Mouse (Mus musculus): ENCODE results near the gene Dnlz.
A peak's percentile ranks its signal among the peaks of the same experiment; 100 is the strongest.

Dnlz gene

DNA sequence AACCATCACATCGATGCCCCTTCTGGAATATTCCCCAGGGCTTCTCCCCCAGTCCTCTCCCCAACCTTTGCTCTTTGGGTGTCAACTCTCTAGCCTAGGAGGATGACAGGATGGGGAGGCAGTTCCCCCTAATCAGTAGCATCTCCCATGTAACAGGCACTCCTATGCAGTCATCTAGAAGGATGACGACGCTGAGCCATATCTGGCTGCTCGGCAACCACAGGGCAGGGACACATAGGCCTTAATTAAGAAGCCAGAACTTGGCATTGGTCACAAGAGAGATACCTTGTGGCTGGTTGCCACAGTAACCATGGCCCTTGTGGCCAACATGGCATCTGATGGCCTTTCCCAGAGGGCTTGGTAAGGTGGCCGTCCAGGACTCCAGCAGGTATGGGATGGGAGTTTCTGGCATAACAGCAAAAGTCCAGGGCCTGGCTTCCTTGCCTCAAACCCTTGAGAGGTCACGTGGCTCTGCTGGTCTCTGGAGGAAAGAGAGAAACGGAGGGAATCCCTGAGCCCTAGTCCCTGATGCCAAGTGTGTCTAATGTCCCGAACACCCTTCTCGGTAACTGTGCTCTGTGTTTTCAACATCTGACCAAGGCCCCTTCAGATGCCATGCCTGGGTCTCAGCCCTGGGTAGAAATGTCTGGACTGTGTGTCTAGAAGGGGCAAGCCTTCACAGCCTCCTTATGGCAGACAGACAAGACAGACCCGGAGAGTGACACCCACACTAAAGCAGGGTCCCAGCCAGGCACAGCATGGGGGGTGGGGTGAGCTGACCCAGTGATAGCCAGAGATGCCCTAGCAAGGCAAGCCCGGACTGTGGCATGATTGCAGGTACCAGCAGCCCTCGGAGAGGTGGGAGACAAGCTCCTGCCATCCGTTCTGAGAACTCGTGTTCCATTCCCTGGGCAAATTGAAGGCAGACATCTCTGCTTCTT, 31.4 kb downstream of the Dnlz start:
- no peak for DNase-seq (ENCODE audit: low spot score)

DNA sequence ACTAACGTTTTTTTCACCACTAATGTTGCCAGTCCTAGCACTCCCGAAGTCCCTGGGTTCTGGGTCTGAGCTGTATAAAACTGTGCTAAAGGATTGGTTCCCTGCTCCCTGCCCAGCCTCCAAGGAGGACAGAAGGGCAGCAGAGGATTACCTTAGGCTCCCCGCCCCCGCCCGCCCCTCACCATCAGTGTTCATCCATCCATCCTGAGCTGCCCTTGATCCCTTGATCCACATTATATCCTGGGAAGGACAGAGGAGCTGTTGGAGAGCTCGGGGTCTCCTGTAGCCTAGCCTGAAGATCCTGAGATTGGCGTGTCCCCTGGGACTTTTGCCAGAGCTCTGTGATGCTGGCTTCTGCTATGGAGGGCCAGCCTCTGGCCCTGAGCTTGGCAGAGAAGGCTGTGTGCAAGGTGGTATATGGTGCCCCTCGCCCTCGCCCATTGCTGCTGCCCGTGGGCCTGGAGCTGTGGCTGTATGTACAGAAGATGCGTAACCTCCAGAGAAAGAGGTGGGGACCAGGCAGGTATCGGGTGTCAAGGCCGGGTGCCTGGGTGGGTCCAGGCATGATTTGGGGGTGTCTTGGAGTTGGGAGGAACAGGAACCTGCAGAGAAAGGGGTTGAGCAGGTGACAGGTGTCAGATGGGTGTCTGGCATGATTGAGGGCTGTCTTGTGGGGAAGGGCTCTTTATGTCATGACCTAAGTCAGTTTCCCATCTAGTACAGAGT, 32.2 kb downstream of the Dnlz start:
- no peak for DNase-seq (ENCODE audit: low spot score)

DNA sequence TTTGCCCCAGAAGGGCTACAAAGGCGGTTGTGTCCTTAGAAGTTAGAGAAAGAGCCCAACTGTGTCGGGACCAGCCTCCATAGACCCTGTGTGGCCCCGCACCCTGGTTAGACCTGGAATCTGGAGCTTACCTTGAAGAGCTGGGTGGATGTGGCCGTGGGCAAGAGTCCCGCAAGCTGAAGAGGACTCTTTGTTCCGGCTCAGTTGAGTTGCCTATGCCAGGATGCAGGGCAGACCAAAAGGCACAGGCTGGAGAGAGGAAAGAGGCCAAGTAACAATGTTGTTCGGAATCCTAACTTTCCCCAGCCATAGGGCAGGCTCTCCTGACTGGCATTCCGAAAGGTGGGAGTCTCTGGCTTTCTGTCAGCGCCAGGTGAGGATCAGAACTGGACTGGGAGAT, 32.8 kb downstream of the Dnlz start:
- DNase-seq (ENCODE audit: low spot score), result no peak

DNA sequence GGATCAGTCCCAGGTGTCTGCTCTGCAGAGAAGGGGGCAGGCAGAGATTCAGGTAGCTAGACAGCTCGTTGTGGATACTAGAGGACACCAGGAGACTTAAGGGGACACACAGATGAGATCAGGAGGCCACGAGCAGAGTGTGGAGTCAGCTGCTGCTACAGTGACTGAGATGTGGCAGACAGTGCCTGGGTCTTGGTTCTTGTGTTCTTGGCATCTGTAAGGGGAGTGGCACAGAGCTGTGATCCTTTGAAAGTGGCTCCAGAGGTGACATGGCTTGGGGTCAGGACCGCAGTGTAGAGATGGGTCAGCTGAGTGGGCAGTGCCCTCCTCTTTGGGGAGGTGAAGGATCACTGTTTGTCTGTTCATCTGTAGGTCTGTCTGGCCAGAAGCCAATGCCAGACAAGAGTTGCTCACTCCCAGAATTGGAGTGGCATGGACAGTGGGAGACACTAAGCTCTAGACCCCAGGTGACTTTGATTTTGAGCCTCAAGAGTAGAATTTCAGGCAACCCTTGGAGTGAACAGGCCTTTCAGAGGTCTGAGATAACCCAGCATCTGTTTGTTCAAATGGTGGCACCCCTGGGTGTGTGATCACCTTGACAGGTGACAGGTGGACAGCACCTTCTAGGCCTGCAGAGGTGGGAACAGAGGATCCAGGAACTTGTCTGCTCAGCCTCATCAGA, 33.8 kb downstream of the Dnlz start:
- DNase-seq (ENCODE audit: low spot score), result no peak

DNA sequence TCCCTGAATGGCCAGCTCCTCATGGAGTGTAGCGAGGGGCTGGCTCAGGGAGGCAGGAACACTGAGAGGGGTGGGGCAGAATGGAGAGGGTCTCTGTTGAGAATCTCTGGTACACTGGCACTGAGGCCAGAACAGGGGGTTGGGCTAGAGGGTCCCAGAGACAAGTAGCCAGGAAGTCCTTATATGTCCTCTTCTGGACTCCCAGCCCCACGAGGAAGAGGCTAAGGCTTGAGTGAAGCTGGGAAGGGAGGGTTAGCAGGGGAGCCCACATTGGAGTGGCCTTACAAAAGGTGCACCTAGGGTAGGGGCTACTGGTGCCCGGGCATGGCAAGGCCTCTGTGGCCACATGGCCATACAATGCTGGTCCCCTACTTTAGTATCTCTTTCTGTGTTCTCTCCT, 34.5 kb downstream of the Dnlz start:
- DNase-seq (ENCODE audit: low spot score), result no peak

DNA sequence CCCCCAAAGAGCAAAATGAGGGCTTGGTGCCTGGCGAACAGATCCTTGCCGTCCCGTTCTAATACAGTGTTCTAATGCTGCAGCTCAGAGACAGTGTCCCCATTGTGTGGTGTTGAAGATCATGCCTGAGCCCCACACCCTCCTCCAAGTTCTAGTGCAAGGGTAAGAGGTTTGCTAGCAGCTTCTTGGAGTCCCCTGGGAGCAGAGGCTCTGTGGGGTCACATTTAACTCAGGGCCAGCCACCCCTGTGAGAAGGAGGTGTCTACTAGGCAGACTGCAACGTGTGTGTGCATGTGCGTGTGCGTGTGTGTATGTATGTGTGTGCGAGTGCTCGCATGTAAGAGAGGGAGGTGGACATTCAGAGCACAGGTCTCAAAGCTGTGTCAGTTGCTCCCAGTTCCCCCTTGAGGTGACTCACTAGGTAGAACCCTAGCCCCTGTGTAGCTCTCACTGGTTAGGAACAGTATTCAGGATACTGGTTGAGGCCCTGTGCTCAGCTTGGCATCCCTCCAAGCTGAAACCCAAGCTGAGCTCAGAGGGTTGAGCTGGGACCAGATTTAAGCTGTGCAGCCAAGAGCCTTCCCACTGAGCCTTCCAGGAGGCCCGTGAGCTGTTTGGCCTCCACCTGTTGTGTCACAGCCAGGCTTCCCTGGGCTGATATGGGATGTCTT, 35.2 kb downstream of the Dnlz start:
- DNase-seq (ENCODE audit: low spot score), result no peak

DNA sequence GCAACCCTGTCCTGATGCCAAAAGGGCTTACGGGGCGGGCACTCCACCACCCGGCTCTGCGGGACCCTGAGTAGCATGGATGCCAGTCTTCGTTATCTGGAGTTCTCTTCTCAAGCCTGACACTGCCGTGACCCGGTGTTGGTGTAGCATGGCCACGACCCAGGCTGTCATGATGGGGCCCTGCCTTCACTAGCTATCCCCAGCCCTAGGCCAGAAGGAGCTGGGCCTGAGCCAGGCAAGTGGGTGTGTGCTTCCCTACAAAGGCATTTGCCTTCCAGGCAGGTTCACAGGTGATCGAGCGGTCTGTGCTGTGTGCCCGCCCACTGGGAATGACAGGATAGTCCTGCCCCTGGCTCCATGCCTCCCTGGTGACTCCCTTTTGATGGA, 36.0 kb downstream of the Dnlz start:
- peak; percentile 59 for DNase-seq (ENCODE audit: low spot score)

DNA sequence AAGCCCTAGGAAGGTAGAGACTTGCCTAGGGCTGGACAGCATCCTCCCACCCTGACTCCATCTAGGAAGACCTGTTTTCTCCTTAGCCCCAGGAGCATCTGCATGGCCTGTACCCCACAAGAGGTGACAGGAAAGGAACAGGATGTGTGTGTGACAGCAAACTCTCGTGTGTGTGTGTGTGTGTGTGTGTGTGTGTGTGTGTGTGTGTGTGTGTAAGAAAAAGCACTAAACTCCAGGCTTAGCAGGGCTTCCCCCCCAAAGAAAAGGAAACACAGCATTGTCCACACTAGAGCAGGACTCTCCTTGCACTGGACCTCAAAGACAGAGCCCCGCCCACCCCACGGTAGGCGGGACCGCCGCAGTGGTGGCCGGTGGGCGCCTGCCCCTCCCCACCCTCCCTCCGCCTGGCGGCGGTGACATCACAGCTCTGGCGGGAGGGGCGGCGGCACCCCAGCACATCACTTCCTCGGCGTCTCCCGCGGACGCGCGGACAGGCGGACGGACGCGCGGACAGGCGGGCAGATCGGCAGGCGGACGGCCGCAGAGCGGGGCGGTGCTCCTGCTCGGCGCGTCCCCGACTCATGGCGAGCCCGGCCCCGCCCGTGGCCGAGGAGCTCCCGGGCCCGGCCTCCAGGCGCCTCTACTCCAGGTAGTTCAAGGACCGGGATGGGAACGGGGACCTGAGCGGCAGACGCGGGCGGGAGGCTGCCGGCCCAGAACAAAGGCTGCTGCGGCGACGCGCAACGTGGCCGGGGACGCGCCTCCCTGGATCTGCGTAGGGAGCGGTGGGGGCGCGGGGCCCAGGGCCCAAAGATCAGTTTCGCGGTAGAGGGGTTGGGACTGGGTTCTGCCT, 36.6 kb downstream of the Dnlz start, which contains the start of gene Gpsm1:
Gene Gpsm1, plus strand, starts transcription at position 444 of the 853 bp plus-strand sequence.
- DNase-seq (ENCODE audit: low spot score), result peak; percentile 82

DNA sequence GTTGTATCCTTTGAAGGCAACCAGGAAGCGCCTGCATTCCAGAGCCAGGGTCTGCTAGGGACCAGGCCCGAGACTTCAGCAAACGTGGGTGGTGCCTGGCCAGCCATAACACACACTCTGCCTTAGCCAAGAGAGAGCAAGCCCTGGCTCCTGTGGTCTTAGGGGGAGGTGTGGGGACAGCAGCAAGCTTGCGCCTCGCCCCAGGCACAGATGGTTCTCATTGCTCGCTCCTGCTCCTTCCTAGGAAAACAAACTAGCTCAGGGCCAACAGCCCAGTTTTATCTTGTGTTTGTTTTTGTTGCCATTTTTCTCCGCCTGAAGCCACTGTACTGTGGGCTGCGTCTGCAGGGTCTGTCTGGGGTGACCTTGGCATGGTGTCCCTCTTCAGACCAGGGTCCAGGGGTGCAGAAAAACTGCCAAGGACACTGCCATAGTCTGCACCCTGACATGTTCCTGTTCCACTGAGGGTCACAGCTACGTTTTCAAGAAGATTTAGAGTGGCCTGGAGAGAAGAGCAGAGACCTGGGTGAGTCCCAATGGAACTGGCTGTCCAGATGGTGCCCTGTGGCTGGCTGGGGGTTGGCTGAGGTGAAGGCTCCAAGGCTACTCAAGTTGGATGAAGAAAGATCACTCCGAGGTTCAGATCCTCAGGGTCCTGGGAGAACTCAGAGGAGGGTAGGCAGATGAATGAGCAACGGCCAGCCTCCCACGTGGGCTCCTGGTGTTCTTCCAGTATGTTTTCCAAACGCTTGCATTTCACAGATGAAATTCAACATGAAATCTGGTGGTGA, 37.4 kb downstream of the Dnlz start:
- DNase-seq (ENCODE audit: low spot score), result peak; percentile 86

DNA sequence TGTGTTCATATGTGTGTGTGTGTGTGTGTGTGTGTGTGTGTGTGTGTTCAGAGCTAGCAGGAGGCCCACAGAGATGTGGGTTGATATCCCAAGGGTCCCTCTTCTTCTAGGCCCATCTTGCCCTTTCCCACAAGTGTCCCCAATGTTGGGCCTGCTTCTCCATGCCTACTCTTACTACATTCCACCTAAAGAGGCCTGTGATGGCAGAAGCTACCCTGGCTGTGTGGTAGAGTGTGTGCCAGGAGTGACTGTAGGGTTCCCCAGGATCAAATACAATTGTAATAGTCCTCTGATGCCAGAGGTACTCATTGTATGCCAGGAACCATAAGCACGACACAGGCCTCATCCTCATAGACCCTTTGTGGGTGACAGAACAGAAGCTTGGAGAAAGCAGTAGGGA, 38.5 kb downstream of the Dnlz start:
- DNase-seq (ENCODE audit: low spot score), result no peak

DNA sequence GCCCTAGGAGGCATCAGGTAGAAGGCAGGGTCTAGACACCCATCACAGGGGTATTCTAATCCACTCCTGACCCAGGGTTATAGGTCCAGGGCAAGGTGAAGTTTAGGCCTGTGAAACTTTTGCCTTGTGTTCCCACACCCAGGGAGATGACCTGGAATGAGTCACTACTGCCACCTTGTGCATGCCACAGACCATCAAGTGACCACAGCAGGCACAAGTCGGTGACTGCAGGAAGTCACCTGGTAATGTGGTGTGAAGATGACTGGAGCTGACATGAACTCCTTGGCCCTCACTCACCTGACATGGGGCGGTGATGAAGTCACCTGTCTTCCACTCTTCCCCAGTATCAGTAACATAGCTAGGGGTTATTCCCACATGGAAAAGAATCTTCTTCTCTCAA, 39.1 kb downstream of the Dnlz start:
- DNase-seq (ENCODE audit: low spot score), result no peak

DNA sequence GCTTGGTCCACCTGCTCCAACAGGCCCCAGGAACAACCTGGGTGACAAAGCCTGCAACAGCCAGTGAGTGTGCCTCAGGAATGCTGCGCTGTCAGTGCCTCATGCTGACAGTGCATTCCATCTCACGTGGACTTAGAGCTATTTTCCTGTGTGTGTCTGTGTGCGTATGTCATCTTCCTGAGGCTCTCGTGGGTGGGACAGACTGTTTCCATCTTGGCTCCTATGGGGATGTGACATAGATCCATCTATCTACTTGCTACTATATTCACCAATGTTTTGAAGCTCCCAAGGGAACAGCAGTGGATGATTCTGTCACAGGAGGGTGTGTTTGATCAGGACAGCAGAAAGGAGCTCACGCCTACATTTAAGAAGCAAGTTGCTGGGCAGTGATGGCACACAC, 40.0 kb downstream of the Dnlz start:
- no peak for DNase-seq (ENCODE audit: low spot score)

DNA sequence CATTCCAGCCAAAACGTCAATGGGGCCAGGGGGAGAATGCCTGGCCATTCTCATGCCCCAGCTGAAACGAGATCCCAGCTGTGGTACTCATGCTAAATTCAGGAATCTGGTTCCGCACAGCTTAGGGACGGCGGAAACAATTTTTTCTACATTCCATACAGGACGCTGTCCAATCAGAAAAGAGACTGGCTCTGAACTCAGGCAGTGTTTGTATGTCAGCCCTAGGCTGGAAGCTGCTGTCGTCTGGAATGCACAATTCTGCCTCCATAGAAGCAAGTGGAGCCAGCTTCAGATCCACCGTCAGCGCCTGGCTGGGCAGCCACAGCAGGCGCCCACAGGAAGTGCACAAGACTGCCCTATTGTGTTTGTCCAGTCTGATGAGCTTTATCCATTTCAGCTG, 42.2 kb downstream of the Dnlz start:
- DNase-seq (ENCODE audit: low spot score), result no peak

DNA sequence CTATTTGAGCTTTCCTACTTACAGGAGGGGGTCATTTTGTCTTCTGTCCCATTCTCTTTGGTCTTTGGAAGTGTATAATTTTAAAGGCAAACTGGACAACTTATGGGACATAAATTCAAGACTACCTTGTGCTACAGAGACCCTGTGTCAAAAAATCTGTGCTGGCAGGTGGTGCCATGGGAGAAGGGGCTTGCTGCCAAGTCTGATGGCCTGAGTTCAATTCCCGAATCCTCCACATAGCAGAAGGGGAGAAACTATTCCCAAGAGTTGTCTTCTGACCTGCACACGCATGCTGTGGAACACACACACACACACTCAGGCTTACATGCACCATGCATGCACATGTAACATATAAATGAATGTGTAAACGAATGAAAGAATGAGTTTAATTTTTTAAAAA, 45.2 kb downstream of the Dnlz start:
- DNase-seq (ENCODE audit: low spot score), result no peak

DNA sequence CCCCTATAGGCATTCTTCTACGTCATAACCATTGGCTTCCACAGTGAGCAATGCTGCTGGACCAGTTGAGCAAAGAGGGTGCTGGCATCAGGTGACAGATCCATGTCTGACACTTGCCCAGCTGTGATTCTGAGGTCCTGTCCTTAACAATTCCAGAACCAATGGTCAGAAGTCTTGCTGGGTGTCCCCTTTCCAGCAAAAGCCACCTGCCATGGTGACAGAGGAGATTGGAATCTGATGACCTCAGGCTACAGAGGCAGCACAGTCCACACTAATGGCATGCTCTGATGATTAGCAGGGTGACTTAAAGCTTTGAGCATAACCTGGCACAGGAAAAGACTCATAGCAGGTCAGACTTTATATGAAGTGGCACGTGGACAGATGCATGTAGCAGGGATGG, 46.4 kb downstream of the Dnlz start:
- no peak for DNase-seq (ENCODE audit: low spot score)

DNA sequence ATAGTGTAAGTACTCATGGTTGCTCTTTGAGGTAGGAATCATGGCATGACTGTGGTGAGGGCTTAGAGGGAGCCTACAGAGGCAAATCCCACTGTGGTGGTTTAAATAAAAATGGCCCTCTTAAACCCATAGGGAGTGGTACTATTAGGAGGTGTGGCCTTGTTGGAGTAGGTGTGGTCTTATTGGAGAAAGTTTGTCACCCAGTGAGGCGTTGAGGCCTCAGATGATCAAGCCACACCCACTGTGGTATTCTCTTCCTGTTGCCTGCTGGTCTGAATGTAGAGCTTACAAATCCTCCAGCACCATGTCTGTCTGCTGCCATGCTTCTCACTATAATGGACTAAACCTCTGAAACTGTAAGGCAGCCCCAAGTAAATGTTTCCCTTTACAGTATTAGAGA, 47.2 kb downstream of the Dnlz start:
- no peak for DNase-seq (ENCODE audit: low spot score)

DNA sequence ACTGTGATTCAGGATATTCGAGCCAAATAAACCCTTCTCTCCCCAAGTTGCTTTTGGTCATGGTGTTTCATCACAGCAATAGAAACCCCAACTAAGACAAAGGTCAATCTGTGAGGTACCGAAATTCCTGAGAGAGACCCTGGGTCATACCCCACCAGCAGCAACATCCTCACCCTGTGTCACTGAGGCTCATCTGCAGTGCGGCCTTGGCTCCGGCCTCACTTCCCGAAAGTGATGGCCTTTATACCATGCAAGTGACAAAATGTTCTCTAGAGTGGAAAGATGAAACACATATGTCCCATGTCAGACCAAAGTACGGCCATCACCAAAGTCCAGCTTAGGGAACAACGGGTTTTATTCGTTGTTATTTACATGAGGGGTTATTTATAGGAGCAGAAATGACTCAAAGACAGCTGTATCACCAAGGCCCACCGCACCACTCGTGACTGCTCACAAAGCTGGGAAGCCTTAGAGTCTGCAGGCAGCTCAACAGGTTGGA, 49.9 kb downstream of the Dnlz start:
- DNase-seq (ENCODE audit: low spot score), result no peak

DNA sequence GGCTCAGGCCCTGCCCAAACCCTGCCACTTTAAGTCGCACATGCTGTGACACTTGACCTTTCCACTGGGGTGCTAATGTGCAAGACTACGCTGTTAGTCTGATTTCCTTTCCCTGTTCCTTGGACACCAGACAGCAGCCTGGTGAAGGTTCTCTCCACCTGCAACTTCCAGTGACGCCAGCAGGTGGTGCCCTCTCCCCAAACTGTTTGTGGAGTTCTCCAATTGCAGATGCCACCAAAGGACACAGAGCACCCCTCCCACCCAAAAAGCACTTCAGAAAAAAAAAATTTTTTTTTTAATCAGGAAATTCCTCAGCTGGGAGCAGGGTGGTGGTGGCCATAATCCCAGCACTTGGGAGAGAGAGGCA, 51.1 kb downstream of the Dnlz start:
- DNase-seq (ENCODE audit: low spot score), result peak; percentile 66

DNA sequence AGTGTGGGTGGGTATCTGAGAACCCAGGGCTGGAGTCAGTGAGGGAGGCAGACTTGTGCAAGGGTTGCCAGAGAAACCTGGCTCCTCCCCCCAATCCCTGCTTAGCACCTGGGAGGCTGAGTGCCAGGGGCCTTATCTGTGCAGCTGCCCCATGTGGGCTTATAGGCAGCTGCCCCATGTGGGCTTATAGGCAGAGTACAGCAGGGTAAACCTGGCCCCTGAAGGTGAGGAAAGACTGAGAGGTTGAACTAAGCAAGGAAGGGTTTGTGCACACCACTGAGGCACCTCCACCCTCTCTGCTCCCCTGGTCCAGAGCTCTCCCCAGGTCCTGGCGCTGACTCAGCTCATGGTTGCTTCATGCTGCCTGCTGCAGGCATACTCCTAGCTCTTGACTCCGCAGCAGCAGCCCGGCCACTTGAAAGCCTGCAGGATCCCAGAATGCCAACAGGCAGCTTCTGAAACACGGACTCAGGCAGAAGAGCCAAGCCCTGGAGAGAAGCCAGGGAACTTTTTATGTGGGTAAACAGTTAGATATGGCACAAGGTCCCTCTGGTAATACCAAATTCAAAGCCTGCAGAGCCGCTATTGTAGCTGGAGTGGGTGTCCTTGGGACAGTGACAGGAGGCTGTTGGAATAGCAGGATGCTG, 51.6 kb downstream of the Dnlz start:
- no peak for DNase-seq (ENCODE audit: low spot score)

DNA sequence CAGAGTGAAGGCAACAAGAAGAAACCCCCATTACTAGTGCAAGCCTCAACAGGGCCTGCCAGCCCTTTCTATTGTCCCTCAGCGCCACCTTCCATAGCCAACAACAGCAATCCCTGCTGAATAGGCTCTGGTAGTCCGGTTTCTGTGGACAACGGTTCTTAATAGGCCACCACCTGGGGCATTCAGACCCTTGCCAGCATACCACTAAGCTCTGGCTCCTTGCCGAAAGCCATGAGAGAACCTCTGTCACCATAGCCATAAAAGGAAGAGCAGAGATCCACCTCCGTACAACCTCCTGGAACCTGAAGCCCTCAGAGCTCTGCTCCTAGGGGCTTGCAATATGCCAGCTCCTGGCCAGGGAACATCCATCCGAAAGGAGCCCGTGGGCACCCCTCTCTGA, 52.6 kb downstream of the Dnlz start:
- no peak for DNase-seq (ENCODE audit: low spot score)
